Mouse (Mus musculus) neural tube, postnatal 0 days (tissue): ENCODE measurements around the gene Cacnb2. TPM values are rescaled to one million over a fixed set of nuclear protein-coding genes. Genes with fewer than 3 reads are reported as not detected.

Experiments
- polyA plus RNA-seq: library from polyadenylated mRNA; unstranded; fragments of >200 nt; fragmentation: Nextera tagmentation; extraction: Ambion mirVana; gene quantifications from 2 replicates; pipeline ENCODE4 v1.2.1, GENCODE M21; 2015

The Cacnb2 gene
- polyA plus RNA-seq: 7.2 and 7.9 TPM in 2 replicates

GRCm38 (mm10) chr2:14602788-14603187, at the start of gene Cacnb2:
TSS of gene Cacnb2 (plus strand) at chr2:14603088.

Other genes with a start within 250 kb of the Cacnb2 start
- gene Slc39a12, start 214.8 kb upstream of the Cacnb2 start, polyA plus RNA-seq: 11.2 and 12.9 TPM in 2 replicates